22 mouse cellular contexts compared by ENCODE assay signal in the genomic region with DNA sequence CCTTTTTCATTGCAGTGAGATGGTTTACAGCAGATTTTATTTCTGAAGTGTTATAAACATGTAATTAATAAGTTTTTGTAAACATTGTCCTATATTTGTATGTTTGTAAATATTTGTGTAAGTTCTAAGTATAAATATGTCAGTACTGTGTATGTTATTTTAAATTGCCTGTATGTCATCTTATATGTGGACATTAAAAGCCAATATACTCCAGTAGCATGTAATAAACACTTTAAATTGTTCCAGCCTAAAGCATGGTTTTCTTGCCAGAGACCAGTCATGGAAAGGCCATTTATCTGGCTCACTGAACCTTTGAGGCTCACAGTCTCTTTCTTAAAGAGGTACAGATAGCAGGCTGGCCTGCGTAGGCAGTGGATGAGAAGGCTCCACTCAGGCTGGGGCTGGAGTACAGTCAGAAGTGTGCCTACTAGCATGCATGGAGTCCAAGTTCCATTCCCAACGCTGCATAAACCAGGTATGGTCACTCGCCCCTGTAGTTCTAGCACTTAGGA. TPM values are rescaled to one million over a fixed set of nuclear protein-coding genes. Genes with fewer than 3 reads are reported as not detected.
DNase-seq lines count a peak whose midpoint lies in the region; ATAC-seq and TF ChIP-seq lines count a peak whose summit lies in the region.
"Had no signal": no experiment of that assay in that cellular context is flagged by ENCODE, and none has a peak within 500 bp of the region (broad histone marks: within the 10 kb centered on the region; RNA-seq: fewer than 3 reads in every experiment).

No protein-coding gene starts in this region.

- H3K4me3 ChIP-seq in gastrocnemius, adult 2 months, result no peak overlapping the region
- H3K4me3 ChIP-seq in intestine, embryonic 15.5 days (replicated peaks), result no peak overlapping the region
- H3K4me3 ChIP-seq in intestine, postnatal 0 days (ENCODE audit: low read depth, low read length), result no peak overlapping the region
- no peak overlapping the region for H3K4me3 ChIP-seq in lung, embryonic 15.5 days
- H3K4me3 ChIP-seq in lung, adult 2 months (replicated peaks; ENCODE audit: extremely low read depth, low read depth, low read length), result no peak overlapping the region
- no peak overlapping the region for H3K4me3 ChIP-seq in intestine, embryonic 16.5 days (ENCODE audit: low read length)
- H3K4me3 ChIP-seq: embryonic facial prominence, embryonic 13.5 days; embryonic facial prominence, embryonic 15.5 days; erythroblast, embryonic 14.5 days; forebrain, embryonic 10.5 days; forebrain, embryonic 12.5 days had no signal

- 0 out of 2 replicates have a peak, but pooled peaks have one; percentile 41 for ATAC-seq in intestine, embryonic 15.5 days
- ATAC-seq in intestine, postnatal 0 days, result no peak
- peak; percentile 74; the same call in 1 of the 2 replicates for ATAC-seq in lung, embryonic 15.5 days (ENCODE audit: borderline replicate concordance, extremely low read depth, low FRiP score, low TSS enrichment)
- peak; percentile 45; the same call in 1 of the 2 replicates for ATAC-seq in intestine, embryonic 16.5 days
- ATAC-seq: activated CD4-positive, CD25-positive, alpha-beta regulatory T cell, adult 4 months; CD4-positive, CD25-positive, alpha-beta regulatory T cell, adult 4 months; forebrain, embryonic 14.5 days; Patski had no signal

- H3K36me3 ChIP-seq in intestine, embryonic 15.5 days, result peaks cover 21% of the 10 kb centered on the region
- peaks cover 39% of the 10 kb centered on the region for H3K36me3 ChIP-seq in intestine, postnatal 0 days (ENCODE audit: control insufficient read depth, insufficient read depth)
- H3K36me3 ChIP-seq in lung, embryonic 15.5 days, result peaks cover 16% of the 10 kb centered on the region
- peaks cover 8% of the 10 kb centered on the region for H3K36me3 ChIP-seq in intestine, embryonic 16.5 days (ENCODE audit: control insufficient read depth, insufficient read depth, low read length)

- no peaks in the 10 kb centered on the region for H3K9me3 ChIP-seq in intestine, embryonic 15.5 days
- H3K9me3 ChIP-seq in intestine, postnatal 0 days (ENCODE audit: control insufficient read depth), result no peaks in the 10 kb centered on the region
- no peaks in the 10 kb centered on the region for H3K9me3 ChIP-seq in lung, embryonic 15.5 days
- H3K9me3 ChIP-seq in intestine, embryonic 16.5 days (ENCODE audit: control insufficient read depth, low read length), result no peaks in the 10 kb centered on the region
- H3K9me3 ChIP-seq: embryonic facial prominence, embryonic 13.5 days; embryonic facial prominence, embryonic 15.5 days; forebrain, embryonic 10.5 days; forebrain, embryonic 12.5 days; G1E had no signal

- H3K4me1 ChIP-seq in intestine, embryonic 15.5 days (replicated peaks), result peaks cover 8% of the 10 kb centered on the region; the same call in 1 of the 2 replicates
- no peaks in the 10 kb centered on the region for H3K4me1 ChIP-seq in intestine, postnatal 0 days (replicated peaks; ENCODE audit: control insufficient read depth, insufficient read depth, low read length)
- H3K4me1 ChIP-seq in lung, embryonic 15.5 days, result peaks cover 13% of the 10 kb centered on the region
- no peaks in the 10 kb centered on the region for H3K4me1 ChIP-seq in lung, adult 2 months (ENCODE audit: control insufficient read depth, insufficient read depth, low read length)
- H3K4me1 ChIP-seq in intestine, embryonic 16.5 days (ENCODE audit: control insufficient read depth, insufficient read depth, low read length), result peaks cover 5% of the 10 kb centered on the region; the same call in 1 of the 2 replicates
- H3K4me1 ChIP-seq: embryonic facial prominence, embryonic 13.5 days; embryonic facial prominence, embryonic 15.5 days; forebrain, embryonic 10.5 days; forebrain, embryonic 12.5 days had no signal

- H3K27ac ChIP-seq in gastrocnemius, adult 2 months, result peak overlapping the region; percentile 72
- H3K27ac ChIP-seq in intestine, embryonic 15.5 days, result no peak overlapping the region
- no peak overlapping the region for H3K27ac ChIP-seq in intestine, postnatal 0 days (ENCODE audit: low read depth, low read length)
- H3K27ac ChIP-seq in lung, embryonic 15.5 days, result peak overlapping the region; percentile 27
- no peak overlapping the region for H3K27ac ChIP-seq in intestine, embryonic 16.5 days (ENCODE audit: low read length)
- H3K27ac ChIP-seq: embryonic facial prominence, embryonic 13.5 days; embryonic facial prominence, embryonic 15.5 days; forebrain, embryonic 10.5 days; forebrain, embryonic 12.5 days had no signal

- intact Hi-C loops in gastrocnemius, adult 2 months (cut with DNase I), result no loop called here

- H3K4me2 ChIP-seq in intestine, embryonic 15.5 days (replicated peaks), result no peak overlapping the region
- H3K4me2 ChIP-seq in intestine, postnatal 0 days (replicated peaks; ENCODE audit: low read depth), result no peak overlapping the region
- H3K4me2 ChIP-seq in lung, embryonic 15.5 days, result no peak overlapping the region
- H3K4me2 ChIP-seq in intestine, embryonic 16.5 days (ENCODE audit: low read depth, low read length), result no peak overlapping the region
- H3K4me2 ChIP-seq: embryonic facial prominence, embryonic 13.5 days; embryonic facial prominence, embryonic 15.5 days; forebrain, embryonic 12.5 days had no signal

- H3K9ac ChIP-seq in intestine, embryonic 15.5 days, result no peak overlapping the region
- no peak overlapping the region for H3K9ac ChIP-seq in intestine, postnatal 0 days (ENCODE audit: low read depth, low read length)
- no peak overlapping the region for H3K9ac ChIP-seq in lung, embryonic 15.5 days
- no peak overlapping the region for H3K9ac ChIP-seq in intestine, embryonic 16.5 days (ENCODE audit: low read depth, low read length)
- H3K9ac ChIP-seq: embryonic facial prominence, embryonic 13.5 days; embryonic facial prominence, embryonic 15.5 days; forebrain, embryonic 12.5 days had no signal

- WGBS in intestine, embryonic 15.5 days, result 84% methylated on average over 3 of the region's 3 CpGs
- 86% methylated on average over 3 of the region's 3 CpGs for whole genome bisulfite sequencing in intestine, postnatal 0 days
- WGBS in lung, embryonic 15.5 days, result 80% methylated on average over 3 of the region's 3 CpGs
- 98% methylated on average over 3 of the region's 3 CpGs for WGBS in lung, adult 2 months
- 74% methylated on average over 3 of the region's 3 CpGs for WGBS in intestine, embryonic 16.5 days

- no peak for DNase-seq in gastrocnemius, adult 2 months
- no peak for DNase-seq in gastrocnemius, postnatal 4 days (ENCODE audit: low spot score in 2 of 2)
- no peak for DNase-seq in lung, adult 2 months
- DNase-seq: adrenal gland, adult 8-10 months; adrenal gland, postnatal 25 days; B cell, adult 2 months; embryo, embryonic 11 days had no signal

- H3K27me3 ChIP-seq in intestine, embryonic 15.5 days (replicated peaks), result no peaks in the 10 kb centered on the region
- H3K27me3 ChIP-seq in intestine, postnatal 0 days (replicated peaks; ENCODE audit: control insufficient read depth, insufficient read depth, low read length), result no peaks in the 10 kb centered on the region
- H3K27me3 ChIP-seq in lung, embryonic 15.5 days, result no peaks in the 10 kb centered on the region
- H3K27me3 ChIP-seq in intestine, embryonic 16.5 days (replicated peaks; ENCODE audit: control insufficient read depth, insufficient read depth, low read length), result no peaks in the 10 kb centered on the region
- H3K27me3 ChIP-seq: CH12.LX; embryonic facial prominence, embryonic 13.5 days; embryonic facial prominence, embryonic 15.5 days; forebrain, embryonic 12.5 days; Patski had no signal

- no peak for TF ChIP-seq POLR2A in lung, adult 2 months (IDR thresholded peaks at IDR 0.05; ENCODE audit: borderline replicate concordance, extremely low read depth, low read depth, low read length)

- TF ChIP-seq CTCF in gastrocnemius, adult 2 months (IDR thresholded peaks at IDR 0.05), result no peak
- no peak for TF ChIP-seq CTCF in intestine, postnatal 0 days (IDR thresholded peaks at IDR 0.05; ENCODE audit: low read depth)
- no peak for TF ChIP-seq CTCF in lung, adult 2 months (IDR thresholded peaks at IDR 0.05; ENCODE audit: insufficient read depth, low read length)

RNA-seq across cellular contexts. Expression of gene Iqcg, which starts 40.6 kb away (rescaled TPM):
- total RNA-seq in gastrocnemius, adult 2 months (2021), result 1 to 10 TPM; 2.0 to 3.0 TPM
- total RNA-seq in gastrocnemius, postnatal 4 days (2021), result 1 to 10 TPM; 2.1 to 2.2 TPM
- 1.7 and 1.9 TPM in 2 replicates for polyA plus RNA-seq in intestine, embryonic 15.5 days (2015; fragmentation: Nextera tagmentation; extraction: Ambion mirVana)
- polyA plus RNA-seq in intestine, postnatal 0 days (2015; fragmentation: Nextera tagmentation; extraction: Ambion mirVana), result 2.1 and 2.4 TPM in 2 replicates
- 4.1 and 4.3 TPM in 2 replicates for polyA plus RNA-seq in lung, embryonic 15.5 days (2015; fragmentation: Nextera tagmentation; extraction: Ambion mirVana)
- polyA plus RNA-seq in lung, adult 2 months (2012; rRNA removed), result 0.84 and 1.9 TPM in 2 replicates
- 1.7 and 1.9 TPM in 2 replicates for polyA plus RNA-seq in intestine, embryonic 16.5 days (2015; fragmentation: Nextera tagmentation; extraction: Ambion mirVana)

RNA-seq across cellular contexts. Expression of gene Rpl35a, which starts 40.8 kb away (rescaled TPM):
- 100 to 1,000 TPM; 217 to 291 TPM for total RNA-seq in gastrocnemius, adult 2 months (2021)
- total RNA-seq in gastrocnemius, postnatal 4 days (2021), result 100 to 1,000 TPM; 506 to 544 TPM
- polyA plus RNA-seq in intestine, embryonic 15.5 days (2015; fragmentation: Nextera tagmentation; extraction: Ambion mirVana), result 1,031 and 1,044 TPM in 2 replicates
- 613 and 645 TPM in 2 replicates for polyA plus RNA-seq in intestine, postnatal 0 days (2015; fragmentation: Nextera tagmentation; extraction: Ambion mirVana)
- polyA plus RNA-seq in lung, embryonic 15.5 days (2015; fragmentation: Nextera tagmentation; extraction: Ambion mirVana), result 891 and 974 TPM in 2 replicates
- polyA plus RNA-seq in lung, adult 2 months (2012; rRNA removed), result 146 and 225 TPM in 2 replicates
- polyA plus RNA-seq in intestine, embryonic 16.5 days (2015; fragmentation: Nextera tagmentation; extraction: Ambion mirVana), result 818 and 903 TPM in 2 replicates

RNA-seq across cellular contexts. Expression of gene Lmln, which starts 46.9 kb away (rescaled TPM):
- total RNA-seq in gastrocnemius, adult 2 months (2021), result 1 to 10 TPM; 2.1 to 2.8 TPM
- 1 to 10 TPM; 3.6 to 5.5 TPM for total RNA-seq in gastrocnemius, postnatal 4 days (2021)
- 2.0 and 3.4 TPM in 2 replicates for polyA plus RNA-seq in intestine, embryonic 15.5 days (2015; fragmentation: Nextera tagmentation; extraction: Ambion mirVana)
- polyA plus RNA-seq in intestine, postnatal 0 days (2015; fragmentation: Nextera tagmentation; extraction: Ambion mirVana), result 0.72 and 0.99 TPM in 2 replicates
- polyA plus RNA-seq in lung, embryonic 15.5 days (2015; fragmentation: Nextera tagmentation; extraction: Ambion mirVana), result 1.7 and 4.2 TPM in 2 replicates
- polyA plus RNA-seq in lung, adult 2 months (2012; rRNA removed), result 2.6 and 5.0 TPM in 2 replicates
- polyA plus RNA-seq in intestine, embryonic 16.5 days (2015; fragmentation: Nextera tagmentation; extraction: Ambion mirVana), result 1.7 and 1.8 TPM in 2 replicates

Comparison
In these comparisons a context has a peak if more than half of its experiments do, and no peak if none do; other contexts are left out.
1. H3K27ac ChIP-seq: peak in gastrocnemius, adult 2 months (single experiment) and lung, embryonic 15.5 days (single experiment); none in intestine, embryonic 15.5 days (single experiment), intestine, postnatal 0 days (single experiment) and intestine, embryonic 16.5 days (single experiment).